Mouse (Mus musculus) forebrain, embryonic 13.5 days (tissue): ENCODE results near the gene Gpx4. TPM values are rescaled to one million over a fixed set of nuclear protein-coding genes. Genes with fewer than 3 reads are reported as not detected.

Experiments used
- ATAC-seq: fragments of 200-750 bp; cut with Nextera tagmentation; 2 replicates; pipeline ENCODE4 v1.8.0; 2017
- H3K27ac ChIP-seq: fragments of 300-500 bp; sonication (generic); 2 replicates; pipeline ENCODE4 v1.5.1; 2015; ENCODE audit warnings: inconsistent platforms, mild to moderate bottlenecking, moderate library complexity
- H3K27me3 ChIP-seq: fragments of 300-500 bp; sonication (generic); 2 replicates; pipeline ENCODE4 v1.6.1; 2015; ENCODE audit warnings: mild to moderate bottlenecking, inconsistent platforms
- H3K36me3 ChIP-seq: fragments of 300-500 bp; sonication (generic); 2 replicates; pipeline ENCODE4 v1.6.1; 2015; ENCODE audit warnings: mild to moderate bottlenecking, inconsistent platforms; ENCODE audit not compliant: poor library complexity, severe bottlenecking
- H3K4me1 ChIP-seq: fragments of 300-500 bp; sonication (generic); 2 replicates; pipeline ENCODE4 v1.6.1; 2015; ENCODE audit warnings: inconsistent platforms
- H3K4me2 ChIP-seq: fragments of 300-500 bp; sonication (generic); 2 replicates; pipeline ENCODE4 v1.6.1; 2015; ENCODE audit warnings: inconsistent platforms, mild to moderate bottlenecking, moderate library complexity
- H3K4me3 ChIP-seq: fragments of 300-500 bp; sonication (generic); 2 replicates; pipeline ENCODE4 v1.5.1; 2015; ENCODE audit warnings: mild to moderate bottlenecking, inconsistent platforms
- H3K9ac ChIP-seq: fragments of 300-500 bp; sonication (generic); 2 replicates; pipeline ENCODE4 v1.6.1; 2015; ENCODE audit warnings: mild to moderate bottlenecking, inconsistent platforms
- H3K9me3 ChIP-seq: fragments of 300-500 bp; sonication (generic); replicated peaks from 2 replicates; pipeline ENCODE4 v1.6.1; 2016; ENCODE audit warnings: inconsistent platforms
- WGBS: fragments of 180-500 bp; shearing (Covaris S2); methylation state at CpG from one replicate; pipeline ENCODE4 v1.1.7; 2015; 5-methylcytosine and 5-hydroxymethylcytosine counted together
- polyA plus RNA-seq: library from polyadenylated mRNA; unstranded; fragments of >200 nt; fragmentation: Nextera tagmentation; extraction: Ambion mirVana; gene quantifications from 2 replicates; pipeline ENCODE4 v1.2.1, GENCODE M21; 2015

Gpx4 gene
- polyA plus RNA-seq, 1 experiment from 2014 or later: 487 TPM

- peak; percentile 94 for ATAC-seq
- WGBS: under 1% methylated on average over 58 of the region's 59 CpGs
- peak overlapping the region; percentile 93 for H3K4me3 ChIP-seq
- peaks cover 28% of the 10 kb centered on the region for H3K4me1 ChIP-seq
- H3K36me3 ChIP-seq: no peaks in the 10 kb centered on the region
- H3K9me3 ChIP-seq: no peaks in the 10 kb centered on the region
- peak overlapping the region; percentile 87 for H3K9ac ChIP-seq
- H3K27me3 ChIP-seq: 0 out of 2 replicates have a peak, but pooled peaks cover 5% of the 10 kb centered on the region
- peak overlapping the region; percentile 96 for H3K4me2 ChIP-seq
- peak overlapping the region; percentile 33; the same call in 1 of the 2 replicates for H3K27ac ChIP-seq
Measured at GRCm38 (mm10) chr10:80102216-80102915, 55.4 kb downstream of the Gpx4 start.

- peak overlapping the region; percentile 93; the same call in 1 of the 2 replicates for H3K4me3 ChIP-seq
- WGBS: 81% methylated on average over 2 of the region's 2 CpGs
- peak; percentile 12; the same call in 1 of the 2 replicates for ATAC-seq
Measured at GRCm38 (mm10) chr10:80103032-80103431, 56.1 kb downstream of the Gpx4 start.

GRCm38 (mm10) chr10:80104181-80104580 lies 57.2 kb downstream of the Gpx4 start:
- no peak overlapping the region for H3K9ac ChIP-seq
- no peak for ATAC-seq
- no peak overlapping the region for H3K4me2 ChIP-seq
- H3K4me1 ChIP-seq: peaks cover 24% of the 10 kb centered on the region
- H3K4me3 ChIP-seq: no peak overlapping the region
- 0 out of 2 replicates have a peak, but pooled peaks cover 5% of the 10 kb centered on the region for H3K27me3 ChIP-seq
- 74% methylated on average over 3 of the region's 3 CpGs for WGBS
- no peaks in the 10 kb centered on the region for H3K36me3 ChIP-seq
- H3K9me3 ChIP-seq: no peaks in the 10 kb centered on the region
- no peak overlapping the region for H3K27ac ChIP-seq

More at GRCm38 (mm10) chr10:80103032-80103431, 56.1 kb downstream of the Gpx4 start:
- Histone ChIP-seq H3K27ac (0 out of 2 replicates have a peak overlapping the region, but pooled peaks have one; percentile 33), H3K9ac (peak overlapping the region; percentile 87), H3K4me2 (peak overlapping the region; percentile 96), H3K36me3 (no peaks in the 10 kb centered on the region), H3K4me1 (peaks cover 24% of the 10 kb centered on the region), H3K27me3 (0 out of 2 replicates have a peak, but pooled peaks cover 5% of the 10 kb centered on the region), H3K9me3 (no peaks in the 10 kb centered on the region)

- Histone ChIP-seq H3K27ac (no peak within 1 kb of the TSS), H3K9ac (no peak within 1 kb of the TSS; the same call in 1 of the 2 replicates), H3K4me1 (peaks cover 20% of the 10 kb centered on the region), H3K4me3 (no peak within 1 kb of the TSS), H3K27me3 (0 out of 2 replicates have a peak, but pooled peaks cover 6% of the 10 kb centered on the region), H3K4me2 (no peak within 1 kb of the TSS), H3K9me3 (no peaks in the 10 kb centered on the region), H3K36me3 (no peaks in the 10 kb centered on the region)
- no peak for ATAC-seq
- 75% methylated on average over 5 of the region's 5 CpGs for WGBS
Measured at GRCm38 (mm10) chr10:80105460-80105859, 58.5 kb downstream of the Gpx4 start, which contains the start of gene Sbno2. Gene Sbno2 (minus strand): TSS chr10:80105571.

- Histone ChIP-seq H3K9ac (no peak overlapping the region), H3K4me2 (no peak overlapping the region), H3K27ac (no peak overlapping the region), H3K36me3 (no peaks in the 10 kb centered on the region), H3K4me1 (peaks cover 16% of the 10 kb centered on the region), H3K4me3 (no peak overlapping the region), H3K27me3 (0 out of 2 replicates have a peak, but pooled peaks cover 7% of the 10 kb centered on the region), H3K9me3 (no peaks in the 10 kb centered on the region)
- ATAC-seq: no peak
- WGBS: 83% methylated on average over 5 of the region's 5 CpGs
Measured at GRCm38 (mm10) chr10:80105926-80106325, 59.0 kb downstream of the Gpx4 start.

Other genes starting within 250 kb of the Gpx4 start
- 0.71 and 1.1 TPM in 2 replicates for gene Misp, start 226.2 kb upstream of the Gpx4 start, polyA plus RNA-seq
- gene Ptbp1, start 192.7 kb upstream of the Gpx4 start, polyA plus RNA-seq: 148 and 171 TPM in 2 replicates
- gene Prtn3, start 172.7 kb upstream of the Gpx4 start, polyA plus RNA-seq: 12.8 and 15.9 TPM in 2 replicates
- 290 and 308 TPM in 2 replicates for gene Plppr3, start 172.5 kb upstream of the Gpx4 start, polyA plus RNA-seq
- 0.24 TPM in 1 of 2 replicates, not detected in the other for gene Elane, start 160.9 kb upstream of the Gpx4 start, polyA plus RNA-seq
- gene Cfd, start 156.3 kb upstream of the Gpx4 start, polyA plus RNA-seq: not detected in 2 replicates
- 49.0 and 59.0 TPM in 2 replicates for gene Med16, start 138.2 kb upstream of the Gpx4 start, polyA plus RNA-seq
- gene Gm26602, start 136.3 kb upstream of the Gpx4 start, polyA plus RNA-seq: 33.6 TPM in 1 of 2 replicates, not detected in the other
- gene Kiss1r, start 130.2 kb upstream of the Gpx4 start, polyA plus RNA-seq: 1.0 and 1.3 TPM in 2 replicates
- gene R3hdm4, start 126.0 kb upstream of the Gpx4 start, polyA plus RNA-seq: 200 and 217 TPM in 2 replicates
- gene Arid3a, start 120.1 kb upstream of the Gpx4 start, polyA plus RNA-seq: 2.5 and 3.6 TPM in 2 replicates
- 80.2 and 94.8 TPM in 2 replicates for gene Wdr18, start 87.0 kb upstream of the Gpx4 start, polyA plus RNA-seq
- 0.38 and 0.57 TPM in 2 replicates for gene Grin3b, start 76.5 kb upstream of the Gpx4 start, polyA plus RNA-seq
- 11.2 and 12.0 TPM in 2 replicates for gene Tmem259, start 62.8 kb upstream of the Gpx4 start, polyA plus RNA-seq
- 30.0 and 32.2 TPM in 2 replicates for gene Cnn2, start 58.6 kb upstream of the Gpx4 start, polyA plus RNA-seq
- 3.1 and 3.9 TPM in 2 replicates for gene Abca7, start 50.7 kb upstream of the Gpx4 start, polyA plus RNA-seq
- gene Arhgap45, start 30.5 kb upstream of the Gpx4 start, polyA plus RNA-seq: 1.2 and 1.3 TPM in 2 replicates
- gene Polr2e, start 7.4 kb upstream of the Gpx4 start, polyA plus RNA-seq: 193 and 199 TPM in 2 replicates
- gene Sbno2, start 58.4 kb downstream of the Gpx4 start, polyA plus RNA-seq: 11.6 and 13.6 TPM in 2 replicates
- gene Stk11, start 68.6 kb downstream of the Gpx4 start, polyA plus RNA-seq: 20.7 and 21.6 TPM in 2 replicates
- gene Atp5d, start 91.5 kb downstream of the Gpx4 start, polyA plus RNA-seq: 454 and 459 TPM in 2 replicates
- 21.2 and 26.8 TPM in 2 replicates for gene Cbarp, start 93.7 kb downstream of the Gpx4 start, polyA plus RNA-seq
- 35.1 and 37.9 TPM in 2 replicates for gene Midn, start 101.1 kb downstream of the Gpx4 start, polyA plus RNA-seq
- gene Cirbp, start 118.8 kb downstream of the Gpx4 start, polyA plus RNA-seq: 274 and 308 TPM in 2 replicates
- gene 1600002K03Rik, start 125.8 kb downstream of the Gpx4 start, polyA plus RNA-seq: 12.2 and 12.6 TPM in 2 replicates
- 17.7 and 19.5 TPM in 2 replicates for gene Efna2, start 132.3 kb downstream of the Gpx4 start, polyA plus RNA-seq
- 62.1 and 64.7 TPM in 2 replicates for gene Mum1, start 179.3 kb downstream of the Gpx4 start, polyA plus RNA-seq
- 267 and 274 TPM in 2 replicates for gene Ndufs7, start 202.0 kb downstream of the Gpx4 start, polyA plus RNA-seq
- gene Gamt, start 213.8 kb downstream of the Gpx4 start, polyA plus RNA-seq: 18.2 and 18.3 TPM in 2 replicates
- gene Dazap1, start 214.3 kb downstream of the Gpx4 start, polyA plus RNA-seq: 61.7 and 64.9 TPM in 2 replicates
- 805 and 828 TPM in 2 replicates for gene Rps15, start 245.3 kb downstream of the Gpx4 start, polyA plus RNA-seq
- 129 and 140 TPM in 2 replicates for gene Apc2, start 248.8 kb downstream of the Gpx4 start, polyA plus RNA-seq